Mouse (Mus musculus): ENCODE results near the gene Drd3.

DNA sequence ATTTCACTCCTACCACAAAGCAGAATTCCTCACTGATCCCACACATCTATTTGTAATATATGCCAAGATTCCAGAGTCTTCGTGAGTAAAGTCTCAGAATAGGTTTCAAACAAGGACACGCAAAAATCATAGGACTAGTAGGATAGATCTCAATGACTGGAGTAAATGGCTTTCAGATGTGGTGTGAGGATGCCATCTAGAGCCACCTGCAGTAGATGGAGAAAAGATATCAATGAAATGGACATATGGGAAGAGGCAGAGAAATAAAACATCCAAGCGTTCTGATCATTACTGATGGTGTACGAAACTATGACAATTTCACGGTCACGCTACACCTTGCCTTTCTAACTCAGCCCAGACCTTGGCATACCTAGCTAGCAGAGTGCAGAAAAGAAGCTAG is 64.6 kb downstream of the Drd3 start:
- TF ChIP-seq EP300 (optimal IDR thresholded peaks at IDR 0.05) (no peak), CTCF (IDR thresholded peaks at IDR 0.05; ENCODE audit: low read depth) (no peak)

Data from stomach, postnatal 0 days (tissue).